Mouse (Mus musculus): ENCODE results near the gene Kcnd1. TPM values are rescaled to one million over a fixed set of nuclear protein-coding genes. Genes with fewer than 3 reads are reported as not detected.

Kcnd1 gene
- polyA plus RNA-seq, 1 experiment from 2014 or later: 0.69 TPM

MicroRNAs encoded within 50 kb of the gene (microRNA counts, 519-probe panel; counts per million panel counts)
- microRNA mmu-miR-1198: 1,895 counts per million, percentile 17 among the panel's probes with 10 or more counts

Small RNA genes lying within 50 kb of the gene (microRNA-seq; reads per million reads assigned to microRNA genes)
- 20.8 reads per million, percentile 34 among the genes with 10 or more reads in this experiment for gene Mir1198

Other genes starting within 250 kb of the Kcnd1 start
- gene Foxp3, start 248.6 kb upstream of the Kcnd1 start, polyA plus RNA-seq (2015; fragmentation: Nextera tagmentation; extraction: Ambion mirVana): 0.18 TPM in 1 of 2 replicates, not detected in the other
- 1.7 and 2.0 TPM in 2 replicates for gene Ppp1r3f, start 248.0 kb upstream of the Kcnd1 start, polyA plus RNA-seq (2015; fragmentation: Nextera tagmentation; extraction: Ambion mirVana)
- gene Ccdc22, start 216.8 kb upstream of the Kcnd1 start, polyA plus RNA-seq (2015; fragmentation: Nextera tagmentation; extraction: Ambion mirVana): 16.4 and 21.4 TPM in 2 replicates
- gene Cacna1f, start 215.2 kb upstream of the Kcnd1 start, polyA plus RNA-seq (2015; fragmentation: Nextera tagmentation; extraction: Ambion mirVana): not detected in 2 replicates
- gene Syp, start 183.8 kb upstream of the Kcnd1 start, polyA plus RNA-seq (2015; fragmentation: Nextera tagmentation; extraction: Ambion mirVana): 0.64 and 2.8 TPM in 2 replicates
- gene Prickle3, start 165.0 kb upstream of the Kcnd1 start, polyA plus RNA-seq (2015; fragmentation: Nextera tagmentation; extraction: Ambion mirVana): 8.0 and 10.6 TPM in 2 replicates
- gene Plp2, start 150.9 kb upstream of the Kcnd1 start, polyA plus RNA-seq (2015; fragmentation: Nextera tagmentation; extraction: Ambion mirVana): 129 and 145 TPM in 2 replicates
- 0.69 and 1.2 TPM in 2 replicates for gene Magix, start 141.0 kb upstream of the Kcnd1 start, polyA plus RNA-seq (2015; fragmentation: Nextera tagmentation; extraction: Ambion mirVana)
- 27.0 and 28.2 TPM in 2 replicates for gene Gpkow, start 125.2 kb upstream of the Kcnd1 start, polyA plus RNA-seq (2015; fragmentation: Nextera tagmentation; extraction: Ambion mirVana)
- 25.4 and 33.7 TPM in 2 replicates for gene Wdr45, start 108.0 kb upstream of the Kcnd1 start, polyA plus RNA-seq (2015; fragmentation: Nextera tagmentation; extraction: Ambion mirVana)
- gene Gm45208, start 100.0 kb upstream of the Kcnd1 start, polyA plus RNA-seq (2015; fragmentation: Nextera tagmentation; extraction: Ambion mirVana): 1.2 TPM in 1 of 2 replicates, not detected in the other
- 30.5 and 39.4 TPM in 2 replicates for gene Praf2, start 93.8 kb upstream of the Kcnd1 start, polyA plus RNA-seq (2015; fragmentation: Nextera tagmentation; extraction: Ambion mirVana)
- 4.1 and 8.7 TPM in 2 replicates for gene Ccdc120, start 71.4 kb upstream of the Kcnd1 start, polyA plus RNA-seq (2015; fragmentation: Nextera tagmentation; extraction: Ambion mirVana)
- 16.6 and 21.7 TPM in 2 replicates for gene Tfe3, start 59.7 kb upstream of the Kcnd1 start, polyA plus RNA-seq (2015; fragmentation: Nextera tagmentation; extraction: Ambion mirVana)
- gene Gripap1, start 32.5 kb upstream of the Kcnd1 start, polyA plus RNA-seq (2015; fragmentation: Nextera tagmentation; extraction: Ambion mirVana): 25.9 and 31.1 TPM in 2 replicates
- gene Otud5, start 19.1 kb downstream of the Kcnd1 start, polyA plus RNA-seq (2015; fragmentation: Nextera tagmentation; extraction: Ambion mirVana): 24.7 and 31.7 TPM in 2 replicates
- 4.5 and 6.3 TPM in 2 replicates for gene Pim2, start 56.0 kb downstream of the Kcnd1 start, polyA plus RNA-seq (2015; fragmentation: Nextera tagmentation; extraction: Ambion mirVana)
- 22.3 and 32.0 TPM in 2 replicates for gene Slc35a2, start 61.7 kb downstream of the Kcnd1 start, polyA plus RNA-seq (2015; fragmentation: Nextera tagmentation; extraction: Ambion mirVana)
- gene Pqbp1, start 77.0 kb downstream of the Kcnd1 start, polyA plus RNA-seq (2015; fragmentation: Nextera tagmentation; extraction: Ambion mirVana): 72.8 and 77.9 TPM in 2 replicates
- 102 and 124 TPM in 2 replicates for gene Timm17b, start 77.1 kb downstream of the Kcnd1 start, polyA plus RNA-seq (2015; fragmentation: Nextera tagmentation; extraction: Ambion mirVana)
- not detected in 2 replicates for gene Gm10491, start 85.5 kb downstream of the Kcnd1 start, polyA plus RNA-seq (2015; fragmentation: Nextera tagmentation; extraction: Ambion mirVana)
- gene Gm10490, start 87.3 kb downstream of the Kcnd1 start, polyA plus RNA-seq (2015; fragmentation: Nextera tagmentation; extraction: Ambion mirVana): not detected in 2 replicates
- 0.39 and 3.3 TPM in 2 replicates for gene Pcsk1n, start 97.5 kb downstream of the Kcnd1 start, polyA plus RNA-seq (2015; fragmentation: Nextera tagmentation; extraction: Ambion mirVana)
- gene Eras, start 106.3 kb downstream of the Kcnd1 start, polyA plus RNA-seq (2015; fragmentation: Nextera tagmentation; extraction: Ambion mirVana): not detected in 2 replicates
- 21.4 and 28.6 TPM in 2 replicates for gene Hdac6, start 125.6 kb downstream of the Kcnd1 start, polyA plus RNA-seq (2015; fragmentation: Nextera tagmentation; extraction: Ambion mirVana)
- 0.57 and 2.4 TPM in 2 replicates for gene Gata1, start 155.8 kb downstream of the Kcnd1 start, polyA plus RNA-seq (2015; fragmentation: Nextera tagmentation; extraction: Ambion mirVana)
- 0.19 and 0.66 TPM in 2 replicates for gene Glod5, start 196.2 kb downstream of the Kcnd1 start, polyA plus RNA-seq (2015; fragmentation: Nextera tagmentation; extraction: Ambion mirVana)

Data from heart, embryonic 15.5 days (tissue).